Mouse (Mus musculus): Measurements from ENCODE around the gene Brk1.

The Brk1 gene

GRCm38 (mm10) chr6:113660492-113661352 lies 56.1 kb downstream of the Brk1 start:
- DNase-seq (ENCODE audit: low spot score in 2 of 2): peak in 1 of 2 experiments; percentile 43

DNA sequence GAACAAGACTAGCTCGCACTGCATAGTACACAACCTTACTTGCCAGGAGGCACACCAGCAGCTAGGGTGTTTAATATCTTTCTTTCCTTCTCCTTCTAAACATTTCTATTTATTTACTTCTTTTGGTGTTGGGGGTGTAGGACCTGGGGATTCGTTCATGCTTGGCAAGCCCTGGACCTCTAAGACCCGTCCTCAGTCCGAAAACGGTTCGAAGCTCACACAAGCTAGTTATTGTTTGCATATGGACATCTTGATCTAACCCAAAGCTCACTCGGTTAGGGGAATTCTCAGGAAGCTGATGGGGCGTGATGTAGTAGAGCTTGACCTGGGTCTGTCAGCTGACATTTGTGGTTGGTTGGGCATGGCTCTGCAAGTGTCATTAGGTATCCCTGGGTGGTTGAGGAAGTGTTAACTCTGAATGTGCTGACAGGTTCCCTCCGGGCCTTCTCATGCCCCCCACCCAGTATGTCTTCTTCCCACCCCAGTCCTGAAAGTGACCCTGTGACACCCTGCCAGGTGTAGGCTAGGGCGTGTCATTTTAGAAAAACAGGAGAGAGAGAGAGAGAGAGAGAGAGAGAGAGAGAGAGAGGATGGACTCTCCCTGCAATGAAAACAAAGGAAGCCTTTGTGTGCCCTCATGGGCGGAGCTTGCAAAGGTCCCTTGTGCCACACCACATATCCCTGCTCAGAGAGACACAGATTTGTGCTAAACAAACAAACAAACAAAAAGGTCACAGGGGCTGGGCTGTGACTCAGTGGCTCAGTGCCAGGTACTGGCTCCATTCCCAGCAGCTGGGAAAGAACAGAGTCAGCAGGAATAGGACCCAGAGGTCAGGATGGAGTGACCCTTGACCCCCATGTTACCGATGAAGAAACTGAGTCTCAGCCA lies 57.0 kb downstream of the Brk1 start:
- peak; percentile 36 to 64 for DNase-seq (ENCODE audit: low spot score in 2 of 2)

- DNase-seq (ENCODE audit: low spot score in 2 of 2): no peak
Observed at GRCm38 (mm10) chr6:113662964-113663700, 58.6 kb downstream of the Brk1 start.

GRCm38 (mm10) chr6:113664305-113664704 lies 59.7 kb downstream of the Brk1 start:
- no peak for DNase-seq (ENCODE audit: low spot score in 2 of 2)
